Mouse (Mus musculus): ENCODE data around the gene 2010111I01Rik.

DNA sequence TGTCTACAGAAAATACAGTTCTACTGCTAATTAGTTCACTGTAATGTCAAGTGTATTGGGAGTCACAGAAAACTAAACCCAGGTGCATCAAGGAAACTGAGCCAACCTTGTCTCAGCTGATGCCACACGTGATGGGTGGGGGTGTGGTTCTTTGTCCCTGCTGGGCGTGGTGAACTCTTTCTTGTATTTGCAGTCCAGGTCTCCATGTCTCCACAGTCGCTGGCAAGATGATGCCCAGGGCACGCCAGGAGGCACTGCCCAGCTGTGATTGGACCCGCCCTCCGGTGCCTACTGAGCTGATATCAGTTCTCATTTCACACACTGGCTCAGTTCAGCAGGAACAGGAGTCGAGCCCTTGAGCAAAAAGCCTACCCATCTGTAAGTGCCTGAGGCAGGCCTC is 336.2 kb downstream of the 2010111I01Rik start:
- TF ChIP-seq CTCF (IDR thresholded peaks at IDR 0.05; ENCODE audit: low read depth) (no peak), EP300 (IDR thresholded peaks at IDR 0.05; ENCODE audit: low read depth) (no peak)

Measured in heart, postnatal 0 days (tissue).